Mouse (Mus musculus) lung, postnatal 4 days (tissue): ENCODE measurements at regions not wholly inside any gene's neighbourhood (a gene's known extent, or its start where the extent isn't known, plus 50 kb on each side); places are given as distances from the start of the nearest gene placed in this dataset.

Source experiments
- DNase-seq, 2 experiments: peaks; one replicate each; pipeline ENCODE4 v3.0.0; 2021

DNA sequence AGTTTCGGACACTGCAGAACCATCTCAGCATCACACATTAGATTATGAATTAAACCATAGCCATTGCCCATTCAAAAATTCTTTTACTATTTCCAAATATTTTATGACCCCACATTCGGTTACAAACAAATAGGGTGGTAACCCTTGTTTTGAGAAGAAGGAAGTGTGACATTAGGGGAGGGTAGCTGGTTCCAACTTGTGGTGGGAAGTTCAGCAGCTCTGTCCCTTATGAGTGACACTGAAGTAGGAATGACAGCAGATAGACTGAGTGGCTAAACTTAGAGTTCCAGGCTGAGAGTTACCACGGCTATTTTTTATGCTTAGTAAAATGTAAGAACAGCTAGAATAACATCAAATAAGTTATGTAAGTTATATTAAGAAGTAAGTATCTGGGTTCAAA lies 257.1 kb upstream of the Pkn2 start:
- DNase-seq = no peak

DNA sequence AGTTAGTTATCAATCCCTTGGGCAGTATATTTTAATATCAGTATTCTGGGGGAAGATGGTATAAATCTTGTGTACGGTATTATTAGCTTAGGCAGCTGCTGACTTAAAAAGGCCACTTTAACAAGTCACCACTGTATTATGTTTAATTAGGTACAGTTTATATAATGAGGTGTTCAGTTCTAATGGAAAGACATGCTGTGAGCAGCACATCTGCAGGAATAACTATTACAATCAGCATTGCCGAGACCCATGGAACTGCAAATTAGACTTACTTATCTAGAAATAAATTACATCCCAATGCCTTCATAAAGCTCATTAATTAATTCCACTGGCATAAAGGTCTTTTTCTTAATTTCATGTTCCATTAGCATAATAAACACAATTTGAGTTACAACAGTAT lies 252.7 kb upstream of the Pkn2 start:
- DNase-seq = no peak

DNA sequence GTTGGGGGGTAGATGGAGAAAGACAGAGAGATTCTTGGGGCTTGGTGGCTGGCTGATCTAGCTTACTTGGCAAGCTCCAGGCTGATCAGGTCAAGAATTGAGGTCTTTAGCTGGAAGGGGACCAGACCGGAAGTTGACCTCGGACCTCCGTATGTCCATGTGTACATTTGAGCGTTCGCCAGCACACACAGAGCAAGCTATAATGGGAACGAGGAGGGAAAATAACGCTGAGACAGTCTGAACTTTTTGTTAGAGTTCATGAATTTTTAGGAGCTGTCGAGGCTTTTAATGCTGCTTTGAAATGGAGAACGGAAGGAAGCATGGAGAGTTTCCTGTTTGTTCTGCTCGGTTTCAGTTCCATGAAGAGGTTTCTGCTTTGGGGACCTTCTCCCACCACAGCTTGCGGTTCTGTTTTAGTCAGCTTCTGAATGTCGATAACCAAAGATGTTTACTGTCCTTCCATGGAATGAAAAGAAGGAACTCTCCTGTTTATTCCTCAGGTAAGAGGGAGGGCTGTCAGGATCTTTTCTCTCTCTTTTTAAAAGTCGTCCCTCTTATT lies 226.0 kb upstream of the Pkn2 start:
- peak in 1 of 2 experiments; percentile 29 for DNase-seq

DNA sequence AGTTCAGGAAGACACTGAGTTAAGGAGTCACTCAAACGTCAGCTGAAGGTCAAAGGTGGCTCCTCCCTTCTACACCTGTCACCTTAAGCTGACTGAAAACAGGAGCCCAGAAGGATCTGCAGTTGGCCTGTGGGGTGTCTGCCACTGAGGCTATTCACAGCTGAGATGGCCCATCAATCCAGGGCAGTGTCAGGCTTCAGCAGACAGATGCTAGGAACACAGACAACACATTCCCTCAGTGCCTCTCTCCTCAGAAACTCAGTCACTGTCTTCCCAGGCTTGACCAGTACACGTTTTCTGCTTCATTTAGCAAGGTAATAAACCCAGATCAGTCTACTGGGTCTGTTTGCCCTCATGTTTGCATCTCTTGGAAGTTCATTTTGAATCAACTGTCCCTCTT lies 222.9 kb upstream of the Pkn2 start:
- DNase-seq = no peak

DNA sequence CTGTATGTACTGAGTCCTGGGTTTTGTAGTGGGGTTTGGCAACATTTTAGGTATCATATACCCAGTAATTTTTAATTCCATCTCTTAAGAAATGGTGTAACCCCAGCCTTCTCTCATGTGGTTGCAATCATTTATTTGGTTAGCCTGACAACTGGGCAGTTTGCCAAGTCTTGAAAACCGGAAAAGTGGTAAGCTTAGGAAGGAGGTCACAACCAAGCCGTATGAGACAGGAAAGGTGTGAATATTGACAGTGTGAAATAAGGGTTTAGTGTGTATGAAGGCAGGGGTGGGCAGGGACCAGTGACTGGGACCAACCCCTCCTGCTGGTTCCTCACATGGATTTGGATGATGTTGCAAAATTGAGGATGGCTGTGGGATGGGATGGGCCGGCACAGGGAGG lies 221.5 kb upstream of the Pkn2 start:
- peak; percentile 26 to 69 for DNase-seq

DNA sequence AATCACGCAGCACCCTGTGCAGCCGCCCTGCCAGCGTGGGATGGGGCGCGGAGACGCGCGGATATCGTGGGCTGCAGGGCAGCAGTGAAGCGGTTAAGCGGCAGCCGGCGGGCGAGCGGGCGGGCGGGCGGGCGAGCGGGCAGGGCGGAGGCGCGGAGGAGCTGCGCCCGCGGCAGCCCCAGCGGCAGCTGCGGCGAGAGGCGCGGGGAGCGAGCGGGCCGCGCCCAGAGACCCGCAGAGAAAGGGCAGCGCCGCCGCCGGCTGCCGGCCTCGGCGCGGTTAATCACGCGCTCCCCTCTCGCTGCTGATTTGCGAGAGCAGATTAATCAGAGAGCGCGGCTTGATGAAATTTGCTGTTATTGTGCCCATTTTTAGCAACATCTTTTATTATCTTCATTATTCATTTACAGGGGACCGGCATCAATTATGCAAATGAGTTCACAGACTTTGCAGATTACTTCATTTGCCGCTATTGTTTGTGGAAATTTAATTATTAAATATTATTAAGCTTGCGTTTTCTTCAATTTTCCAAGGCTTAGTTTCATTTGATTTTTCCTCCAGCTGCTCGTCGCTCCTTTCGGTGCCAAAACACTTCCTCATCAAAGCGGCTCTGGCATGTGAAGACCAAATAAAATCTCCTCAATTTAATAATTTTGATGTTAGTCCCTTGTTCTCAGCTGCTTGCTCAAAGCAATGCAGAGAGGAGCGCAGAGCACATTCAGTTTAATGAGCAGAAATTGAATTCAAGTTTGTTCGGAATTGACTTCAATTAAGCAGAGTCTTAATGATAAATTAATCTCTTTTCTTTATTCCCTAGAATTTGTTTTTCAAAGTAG lies 219.2 kb upstream of the Pkn2 start:
- peak; percentile 13 to 56 for DNase-seq

DNA sequence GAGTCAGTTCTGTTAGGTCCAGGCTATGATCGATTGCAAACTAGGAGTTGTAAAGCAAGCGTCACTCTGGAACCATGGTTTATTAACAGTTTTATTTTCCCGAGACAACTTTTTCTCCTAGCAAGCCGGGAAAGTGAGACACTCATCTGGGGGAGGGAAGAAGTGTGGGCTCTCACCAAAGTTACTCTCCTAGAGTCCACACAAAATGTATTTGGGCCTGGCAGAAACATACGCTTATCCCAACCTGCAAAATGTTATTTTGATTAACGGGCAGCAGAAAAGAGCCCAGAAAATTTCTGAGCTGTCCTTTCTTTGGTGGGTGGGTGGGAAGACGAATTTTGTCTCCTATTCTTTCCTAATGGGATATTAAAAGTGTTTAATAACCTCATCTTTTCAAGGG lies 218.4 kb upstream of the Pkn2 start:
- DNase-seq = no peak

DNA sequence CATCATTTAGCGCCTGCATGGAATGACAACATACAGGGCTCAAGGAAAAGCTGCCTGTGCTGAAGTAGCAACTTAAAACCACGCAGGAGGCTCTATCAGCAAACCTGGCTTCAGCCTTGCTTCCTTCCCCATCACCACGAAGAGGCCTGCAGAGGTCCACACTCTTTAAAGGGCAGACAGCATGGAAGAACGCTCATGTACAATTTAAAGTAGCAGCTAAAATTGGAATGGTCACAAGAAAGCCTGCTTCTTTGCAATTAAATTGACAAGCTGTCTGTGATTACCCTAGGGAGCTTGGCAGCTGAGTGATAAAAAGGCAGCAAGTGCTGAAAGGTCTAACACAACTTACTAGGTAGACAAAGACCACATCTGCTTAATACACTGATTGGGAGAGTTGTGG lies 210.4 kb upstream of the Pkn2 start:
- no peak for DNase-seq

DNA sequence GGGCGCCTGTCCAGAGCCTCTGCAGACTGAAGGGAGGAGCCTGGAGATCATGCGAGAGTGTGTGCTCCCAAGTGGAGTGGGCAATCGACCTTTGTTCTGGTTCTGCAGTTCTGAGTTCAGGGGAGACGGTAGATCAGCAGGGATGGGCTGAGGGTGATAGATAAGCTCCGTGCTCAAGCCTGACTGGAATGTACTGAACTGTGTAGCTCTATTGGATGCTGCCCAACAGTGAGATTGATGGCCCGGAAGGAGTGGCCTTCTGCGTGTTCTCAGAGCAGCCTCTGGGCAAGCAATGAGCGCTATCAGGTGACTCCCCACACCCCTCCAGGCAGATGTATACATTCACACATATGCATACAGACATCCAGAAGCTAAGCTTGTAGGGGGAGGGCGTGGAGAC lies 209.1 kb upstream of the Pkn2 start:
- DNase-seq = peak in 1 of 2 experiments; percentile 25

DNA sequence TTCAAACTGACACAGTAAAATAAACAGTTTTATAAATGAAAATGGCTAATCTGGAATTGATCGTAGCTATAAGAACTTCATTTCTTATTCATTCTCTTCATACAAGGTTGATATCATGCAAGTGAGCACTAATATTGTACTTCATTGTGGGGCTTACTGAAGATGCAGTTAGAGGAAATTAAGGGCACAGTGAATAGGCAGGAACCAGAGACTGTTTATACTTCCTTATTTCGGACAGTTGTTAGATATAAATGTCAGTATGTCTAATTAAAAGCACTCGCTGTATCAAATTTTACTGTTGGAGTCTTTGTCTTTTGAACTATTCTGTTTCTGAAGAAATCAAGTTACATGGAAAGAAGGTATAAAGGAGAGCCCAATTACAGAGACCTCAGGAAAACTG lies 208.5 kb upstream of the Pkn2 start:
- DNase-seq = no peak

DNA sequence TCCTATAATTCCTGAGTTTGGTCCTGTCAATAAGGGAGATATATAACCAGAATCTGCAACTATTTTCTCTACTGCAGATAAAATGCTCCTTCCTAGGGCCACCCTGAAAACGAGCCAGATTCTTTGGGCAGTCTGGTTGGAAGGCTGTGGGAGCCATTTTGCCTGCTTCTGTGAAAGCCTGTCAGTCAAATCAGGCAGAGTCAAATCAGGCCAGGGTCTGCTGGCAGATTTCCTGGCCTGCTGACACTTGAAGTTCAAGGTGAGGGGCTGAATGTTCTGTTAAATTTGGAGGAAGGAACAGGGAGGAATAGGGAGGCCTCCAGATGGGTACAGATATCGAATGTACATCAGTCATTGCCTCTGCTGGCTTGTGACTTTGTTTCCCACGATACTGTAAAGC lies 206.0 kb upstream of the Pkn2 start:
- no peak for DNase-seq

DNA sequence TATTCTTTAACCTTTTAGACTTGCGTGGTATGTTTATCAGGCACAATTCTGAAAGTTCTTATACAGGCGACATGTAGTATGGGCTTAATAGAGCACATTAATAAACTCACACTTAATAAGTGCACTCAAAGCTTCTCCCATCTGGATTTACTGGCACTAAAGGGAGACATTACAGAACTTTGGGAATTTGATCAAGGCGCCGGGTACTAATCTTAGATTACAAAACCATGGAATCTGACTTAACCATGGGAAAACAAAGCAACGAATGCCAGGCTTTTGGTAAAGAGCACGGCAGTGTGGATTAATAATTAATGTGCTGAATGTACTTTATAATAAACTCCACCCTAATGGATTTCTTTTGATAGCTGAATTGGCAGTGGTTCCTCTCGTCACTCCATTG lies 196.5 kb upstream of the Pkn2 start:
- peak in 1 of 2 experiments; percentile 16 for DNase-seq

DNA sequence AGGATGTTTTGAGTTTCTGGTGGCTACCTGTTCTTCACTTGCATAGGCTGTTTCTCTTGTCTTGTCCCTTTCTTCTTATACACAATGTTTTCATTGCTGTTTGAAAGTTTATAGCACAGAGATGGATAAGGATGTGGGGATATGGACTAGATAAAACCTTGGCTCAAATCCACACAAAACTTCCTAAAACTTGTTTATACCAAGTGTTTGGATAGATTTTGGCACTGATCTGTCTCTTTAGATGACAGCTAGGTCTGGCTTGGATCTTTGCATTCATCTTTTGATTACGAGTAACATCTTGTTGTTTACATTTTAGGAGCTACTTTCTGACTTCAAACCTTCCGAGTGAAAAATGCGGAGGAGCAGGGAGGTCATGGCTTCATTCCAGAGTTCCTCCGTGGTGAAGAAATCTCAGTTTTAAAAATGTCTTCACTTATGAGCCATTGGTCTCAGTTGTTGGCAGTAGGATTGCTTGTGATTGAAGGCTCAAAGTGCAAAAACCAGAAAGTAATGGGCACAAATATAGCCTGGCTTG lies 190.1 kb upstream of the Pkn2 start:
- peak; percentile 32 to 60 for DNase-seq

DNA sequence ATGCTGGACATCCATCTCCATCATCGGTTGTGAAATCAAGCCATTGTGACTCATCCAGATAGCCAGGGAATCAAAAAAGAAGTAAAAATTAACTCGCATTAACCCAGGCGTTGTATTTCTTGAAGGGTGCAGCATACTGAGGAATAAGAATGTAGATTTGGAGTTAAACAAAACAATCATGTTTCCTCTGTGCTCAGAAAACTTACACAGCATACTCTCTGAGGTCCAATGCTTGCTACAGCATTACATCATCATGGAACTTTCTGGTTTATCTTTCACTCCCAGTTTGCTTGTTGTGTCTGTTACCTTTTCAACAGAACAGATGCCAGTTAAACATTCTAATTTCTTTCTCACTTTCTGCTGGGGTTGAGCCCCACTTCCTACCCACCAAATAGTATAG lies 173.1 kb upstream of the Pkn2 start:
- no peak for DNase-seq

DNA sequence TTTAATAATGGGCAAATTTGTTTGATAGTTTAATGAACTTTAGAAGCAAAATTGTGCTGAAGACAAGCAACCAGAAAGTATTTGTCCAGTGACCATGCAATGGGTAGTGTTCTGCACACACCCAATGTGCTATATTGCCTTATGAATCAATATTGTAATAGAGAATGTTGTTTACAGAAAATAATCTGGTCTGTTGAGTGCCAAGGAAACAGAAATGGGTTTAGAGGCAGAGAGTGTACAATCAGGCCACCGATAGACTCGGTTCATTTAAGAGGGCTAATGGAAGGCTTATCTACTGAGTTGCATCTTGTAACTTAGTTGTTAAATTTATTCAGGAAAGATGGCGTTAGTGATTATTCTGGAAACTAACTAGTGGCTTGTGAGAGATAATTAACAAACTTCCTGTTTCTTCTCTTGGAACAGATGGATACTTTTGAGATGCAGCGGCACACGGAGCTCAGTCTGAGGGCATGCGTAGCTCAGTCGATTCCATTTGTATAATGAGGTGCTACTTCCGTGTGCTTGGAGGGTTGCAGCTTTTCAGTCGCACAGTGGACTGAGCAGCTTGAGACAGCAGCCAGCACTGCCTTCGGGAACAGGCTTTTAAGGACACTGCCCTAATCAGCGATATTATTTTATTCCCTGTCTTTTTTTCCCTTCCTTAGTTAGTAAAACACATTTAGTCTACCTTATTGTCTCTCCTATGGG lies 171.6 kb upstream of the Pkn2 start:
- peak; percentile 32 to 80 for DNase-seq

DNA sequence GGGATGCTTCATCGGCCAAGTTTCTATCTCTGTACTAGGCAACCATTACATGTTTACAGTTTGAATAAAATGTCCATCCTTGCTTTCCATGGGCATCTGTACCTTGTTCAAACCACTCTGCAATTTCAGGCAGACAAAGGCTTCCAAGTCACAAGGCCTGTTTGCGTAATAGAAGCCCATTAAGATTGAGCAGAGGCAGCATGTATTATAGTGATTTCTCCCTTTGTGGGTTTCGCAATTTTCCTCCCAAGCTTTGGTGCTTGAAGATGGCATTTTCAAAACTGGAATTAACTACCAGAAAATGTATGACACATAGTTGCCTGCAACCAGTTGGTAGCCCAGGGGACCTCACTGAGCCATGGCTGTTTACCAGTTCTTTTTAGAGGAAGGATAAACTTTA lies 158.9 kb upstream of the Pkn2 start:
- no peak for DNase-seq

DNA sequence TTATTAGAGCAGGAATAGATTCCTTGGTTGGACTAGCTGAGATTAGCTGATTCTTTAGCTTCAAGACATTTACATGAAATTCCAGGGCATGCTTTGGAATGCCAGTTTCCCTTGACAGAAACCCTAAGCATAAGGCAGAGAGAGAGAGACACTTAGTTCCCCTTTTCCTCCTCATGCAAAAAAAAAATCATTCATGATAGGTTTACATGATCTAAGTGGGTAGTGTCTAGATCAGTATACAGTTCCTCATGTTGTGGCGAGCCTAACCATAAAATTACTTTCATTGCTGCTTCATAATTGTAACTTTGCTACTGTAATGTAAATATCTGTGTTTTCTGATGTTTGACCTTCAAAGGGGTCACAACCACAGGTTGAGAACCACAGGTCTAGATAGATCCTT lies 154.3 kb upstream of the Pkn2 start:
- no peak for DNase-seq

DNA sequence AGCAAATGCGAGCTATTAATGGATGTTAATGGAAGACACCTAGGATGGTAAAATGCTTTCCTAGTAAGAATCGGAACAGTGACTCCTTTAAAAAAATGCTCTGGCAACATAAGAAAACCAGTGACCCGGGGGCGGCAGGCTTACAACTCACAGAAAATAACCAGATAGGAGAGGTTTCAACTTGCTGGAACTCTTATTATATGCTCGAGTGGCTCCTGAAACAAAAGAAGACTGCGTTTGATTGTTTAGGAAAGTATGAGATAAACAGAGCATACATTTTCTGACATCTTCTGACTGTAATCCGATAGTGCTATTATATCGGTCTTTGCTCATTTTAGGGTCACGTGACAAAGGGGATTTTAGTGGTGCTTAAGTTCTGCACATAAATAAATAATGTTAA lies 152.8 kb upstream of the Pkn2 start:
- DNase-seq = no peak

DNA sequence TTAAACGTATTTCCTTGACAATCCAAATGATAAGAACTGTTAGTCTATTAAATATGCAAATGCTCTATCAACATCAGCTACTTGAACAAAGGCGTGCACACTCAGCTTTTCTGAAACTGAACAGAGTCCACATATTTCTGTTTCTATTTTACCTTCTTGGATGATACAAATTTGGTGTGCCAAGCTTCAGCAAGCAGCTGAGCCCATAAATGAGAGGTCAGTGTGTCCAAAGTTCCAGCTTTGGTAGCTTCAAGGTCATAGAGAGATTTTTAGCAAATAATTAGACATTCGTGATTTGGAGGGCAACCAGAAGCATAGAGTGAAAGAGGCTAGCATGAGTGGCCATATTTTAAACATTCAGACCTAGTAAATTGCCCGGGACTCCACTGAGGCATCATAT lies 140.7 kb upstream of the Pkn2 start:
- DNase-seq = no peak

DNA sequence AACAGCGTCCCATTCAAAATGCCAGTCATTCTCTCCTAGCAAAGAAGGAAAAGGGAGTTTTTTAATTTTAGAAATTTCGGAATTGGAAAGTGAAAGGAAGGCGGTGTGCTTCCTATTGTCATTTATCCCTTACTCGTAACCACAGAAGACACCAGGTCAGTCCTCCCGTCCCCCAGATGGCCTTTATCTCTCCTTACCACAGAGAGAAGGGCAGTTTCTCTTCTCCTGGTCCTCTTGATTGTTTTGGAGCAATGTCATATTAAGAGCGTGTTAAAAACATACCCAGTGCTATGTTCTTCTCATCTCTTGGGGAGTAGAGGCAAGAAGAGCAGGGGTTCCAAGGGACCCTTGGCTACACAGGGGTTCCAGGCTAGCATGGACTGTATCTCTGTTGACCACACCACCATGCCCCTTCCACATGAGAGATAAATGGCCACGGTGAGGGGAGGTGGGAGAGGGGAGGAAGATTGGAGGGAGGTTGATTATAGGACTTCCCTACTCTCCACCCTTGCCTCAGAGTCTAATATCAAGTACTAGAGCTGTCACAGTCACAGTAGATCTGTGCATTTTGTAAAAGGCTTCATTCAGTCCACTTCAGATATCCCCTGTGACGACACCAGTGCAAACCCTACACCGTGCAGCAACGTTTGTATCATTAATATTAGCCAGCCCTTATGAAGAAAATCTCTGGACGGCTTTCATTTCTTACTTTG lies 139.5 kb upstream of the Pkn2 start:
- no peak for DNase-seq

DNA sequence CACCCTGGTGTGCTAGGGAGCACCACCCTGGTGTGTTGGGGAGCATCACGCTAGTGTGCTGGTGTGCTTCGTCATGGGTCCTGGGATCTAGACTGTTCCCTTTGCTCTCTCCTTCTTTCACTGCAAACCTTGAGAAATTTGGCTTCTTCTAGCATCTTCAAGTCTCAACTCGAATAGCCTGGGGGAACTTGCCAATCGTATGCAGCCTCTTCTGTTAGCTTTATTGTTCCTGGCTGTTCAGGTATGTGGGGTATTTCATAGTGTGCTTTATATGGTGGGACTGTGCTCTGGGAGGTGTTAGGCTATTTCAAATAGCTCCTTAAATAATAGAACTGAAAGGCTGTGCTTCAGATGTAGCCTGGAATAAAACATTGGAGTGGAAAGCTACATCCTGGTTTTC lies 135.7 kb upstream of the Pkn2 start:
- no peak for DNase-seq

DNA sequence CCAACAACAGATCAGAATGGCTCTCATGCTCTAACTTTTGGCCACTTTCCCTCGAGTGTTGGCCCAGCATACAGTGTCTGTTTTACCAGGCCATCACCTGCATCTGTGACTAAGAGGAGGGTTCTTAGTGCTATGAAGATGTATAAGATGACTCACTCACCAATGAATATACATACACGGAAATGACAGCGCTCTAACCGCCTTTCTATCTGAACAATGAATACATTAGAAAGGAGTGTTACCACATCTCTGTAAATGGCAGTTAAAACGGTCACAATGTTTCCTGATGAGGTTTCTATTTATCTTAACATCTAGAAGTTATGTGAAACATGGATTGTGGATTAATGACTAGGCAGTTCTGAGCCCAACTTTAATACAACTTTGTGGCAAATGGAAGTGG lies 135.0 kb upstream of the Pkn2 start:
- DNase-seq = no peak

DNA sequence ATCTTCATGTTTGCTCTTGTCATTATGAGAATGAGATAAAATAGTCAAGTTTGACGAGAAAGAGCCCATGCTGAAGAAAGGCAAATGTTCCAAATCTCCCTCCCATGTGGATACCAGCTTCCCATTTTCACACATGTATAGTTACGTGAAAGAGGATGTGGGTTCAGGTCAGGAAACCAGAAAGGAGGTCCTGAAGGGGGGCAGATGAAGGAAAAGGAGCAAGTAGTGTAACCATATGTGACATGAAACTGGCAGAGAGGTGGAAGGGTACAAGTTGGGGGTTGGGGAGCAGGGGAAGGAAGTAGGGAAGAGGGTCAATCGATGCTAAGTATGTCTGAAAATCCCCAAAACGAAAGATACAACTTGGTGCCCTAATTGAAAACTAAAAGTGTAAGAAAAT lies 132.6 kb upstream of the Pkn2 start:
- DNase-seq = no peak
